Comparison of ENCODE assay signal across 13 mouse cellular contexts in genomic region chr5:111267100-111267499, GRCm38 (mm10).
DNase-seq lines count a peak whose midpoint lies in the region; ATAC-seq and TF ChIP-seq lines count a peak whose summit lies in the region.
"Had no signal": no experiment of that assay in that cellular context is flagged by ENCODE, and none has a peak within 500 bp of the region (broad histone marks: within the 10 kb centered on the region; RNA-seq: fewer than 3 reads in every experiment).

No protein-coding gene starts in this region.

- no peaks in the 10 kb centered on the region for H3K4me1 ChIP-seq in intestine, postnatal 0 days (replicated peaks; ENCODE audit: control insufficient read depth, insufficient read depth, low read length)
- H3K4me1 ChIP-seq in intestine, embryonic 15.5 days (replicated peaks), result peaks cover 14% of the 10 kb centered on the region
- peaks cover 13% of the 10 kb centered on the region; the same call in 1 of the 2 replicates for H3K4me1 ChIP-seq in kidney, adult 2 months (ENCODE audit: control insufficient read depth, insufficient read depth, low read length)

- no peaks in the 10 kb centered on the region for H3K27me3 ChIP-seq in intestine, postnatal 0 days (replicated peaks; ENCODE audit: control insufficient read depth, insufficient read depth, low read length)
- no peaks in the 10 kb centered on the region for H3K27me3 ChIP-seq in intestine, embryonic 15.5 days (replicated peaks)
- H3K27me3 ChIP-seq in kidney, adult 2 months (replicated peaks; ENCODE audit: control insufficient read depth, insufficient read depth, low read length), result no peaks in the 10 kb centered on the region
- H3K27me3 ChIP-seq: liver, embryonic 13.5 days had no signal

- H3K9me3 ChIP-seq in intestine, postnatal 0 days (ENCODE audit: control insufficient read depth), result no peaks in the 10 kb centered on the region
- H3K9me3 ChIP-seq in intestine, embryonic 15.5 days, result no peaks in the 10 kb centered on the region
- H3K9me3 ChIP-seq: liver, embryonic 13.5 days had no signal

- H3K36me3 ChIP-seq in intestine, postnatal 0 days (ENCODE audit: control insufficient read depth, insufficient read depth), result no peaks in the 10 kb centered on the region; the same call in 1 of the 2 replicates
- H3K36me3 ChIP-seq in intestine, embryonic 15.5 days, result peaks cover 5% of the 10 kb centered on the region; the same call in 1 of the 2 replicates
- H3K36me3 ChIP-seq in kidney, adult 2 months (ENCODE audit: control insufficient read depth, insufficient read depth, low read length), result no peaks in the 10 kb centered on the region
- H3K36me3 ChIP-seq: liver, embryonic 13.5 days had no signal

- TF ChIP-seq POLR2A in kidney, adult 2 months (IDR thresholded peaks at IDR 0.05; ENCODE audit: low read depth, low read length), result no peak

- WGBS in intestine, postnatal 0 days, result 64% methylated on average over 3 of the region's 3 CpGs
- 87% methylated on average over 3 of the region's 3 CpGs for WGBS in intestine, embryonic 15.5 days
- 82% methylated on average over 3 of the region's 3 CpGs for WGBS in kidney, adult 2 months

- peak; percentile 71 for DNase-seq in heart, adult 8-10 months (ENCODE audit: low spot score)
- peak; percentile 87 for DNase-seq in kidney, adult 2 months
- DNase-seq in lung, postnatal 36 days, result peak; percentile 88
- no peak for DNase-seq in urinary bladder, adult 2 months (ENCODE audit: low spot score)
- no peak for DNase-seq in cerebellum, adult 18-20 months
- no peak for DNase-seq in right cerebral cortex, postnatal 25 days
- DNase-seq: adrenal gland, adult 2 months; embryo, embryonic 11 days; liver, embryonic 13.5 days; thymus, postnatal 4 days had no signal

- H3K9ac ChIP-seq in intestine, postnatal 0 days (ENCODE audit: low read depth, low read length), result no peak overlapping the region
- H3K9ac ChIP-seq in intestine, embryonic 15.5 days, result no peak overlapping the region
- H3K9ac ChIP-seq: liver, embryonic 13.5 days had no signal

- no peak overlapping the region for H3K4me3 ChIP-seq in intestine, postnatal 0 days (ENCODE audit: low read depth, low read length)
- H3K4me3 ChIP-seq in intestine, embryonic 15.5 days (replicated peaks), result no peak overlapping the region
- H3K4me3 ChIP-seq in kidney, adult 2 months (ENCODE audit: insufficient read depth, low read depth, low read length), result no peak overlapping the region
- H3K4me3 ChIP-seq: liver, embryonic 13.5 days had no signal

- H3K4me2 ChIP-seq in intestine, postnatal 0 days (replicated peaks; ENCODE audit: low read depth), result no peak overlapping the region
- H3K4me2 ChIP-seq in intestine, embryonic 15.5 days (replicated peaks), result no peak overlapping the region
- H3K4me2 ChIP-seq: liver, embryonic 13.5 days had no signal

- no peak for TF ChIP-seq CTCF in intestine, postnatal 0 days (IDR thresholded peaks at IDR 0.05; ENCODE audit: low read depth)
- TF ChIP-seq CTCF in kidney, adult 2 months (conservative IDR thresholded peaks at IDR 0.05; ENCODE audit: insufficient read depth, insufficient read length, low read depth, low read length), result no peak

- no peak for ATAC-seq in intestine, postnatal 0 days
- no peak for ATAC-seq in intestine, embryonic 15.5 days
- ATAC-seq: intestine, embryonic 16.5 days had no signal

- H3K27ac ChIP-seq in intestine, postnatal 0 days (ENCODE audit: low read depth, low read length), result 0 out of 2 replicates have a peak overlapping the region, but pooled peaks have one; percentile 41
- H3K27ac ChIP-seq in intestine, embryonic 15.5 days, result no peak overlapping the region
- peak overlapping the region; percentile 53 for H3K27ac ChIP-seq in kidney, adult 2 months (ENCODE audit: insufficient read depth, low read depth, low read length)
- H3K27ac ChIP-seq: liver, embryonic 13.5 days had no signal

Comparison
In these comparisons a context has a peak if more than half of its experiments do, and no peak if none do; other contexts are left out.
1. DNase-seq: peak in heart, adult 8-10 months (single experiment), kidney, adult 2 months (single experiment) and lung, postnatal 36 days (single experiment); none in urinary bladder, adult 2 months (single experiment), cerebellum, adult 18-20 months (0 of 2) and right cerebral cortex, postnatal 25 days (single experiment).